Comparison of ENCODE assay signal across 24 mouse cellular contexts in genomic region chr4:117799904-117800303, GRCm38 (mm10). TPM values are rescaled to one million over a fixed set of nuclear protein-coding genes. Genes with fewer than 3 reads are reported as not detected.
A peak's percentile ranks its signal among the peaks of the same experiment; 100 is the strongest.
DNase-seq lines count a peak whose midpoint lies in the region; ATAC-seq and TF ChIP-seq lines count a peak whose summit lies in the region.
"Had no signal": no experiment of that assay in that cellular context is flagged by ENCODE, and none has a peak within 500 bp of the region (broad histone marks: within the 10 kb centered on the region; RNA-seq: fewer than 3 reads in every experiment).

No protein-coding gene starts in this region.

- H3K36me3 ChIP-seq in kidney, postnatal 0 days (ENCODE audit: insufficient read depth, low read length), result no peaks in the 10 kb centered on the region
- no peaks in the 10 kb centered on the region for H3K36me3 ChIP-seq in midbrain, postnatal 0 days (ENCODE audit: insufficient read depth, low read length)
- no peaks in the 10 kb centered on the region for H3K36me3 ChIP-seq in midbrain, embryonic 16.5 days (ENCODE audit: control insufficient read depth, insufficient read depth, low read length)
- H3K36me3 ChIP-seq: embryonic facial prominence, embryonic 13.5 days; forebrain, embryonic 10.5 days; heart, embryonic 15.5 days; hindbrain, embryonic 10.5 days; kidney, embryonic 15.5 days; midbrain, embryonic 12.5 days had no signal

- TF ChIP-seq CTCF in kidney, postnatal 0 days (IDR thresholded peaks at IDR 0.05; ENCODE audit: low read depth), result peak; percentile 31; the same call in 1 of the 2 replicates
- TF ChIP-seq CTCF in midbrain, postnatal 0 days (IDR thresholded peaks at IDR 0.05), result peak; percentile 18; the same call in 1 of the 2 replicates

- H3K4me3 ChIP-seq in kidney, postnatal 0 days (replicated peaks; ENCODE audit: low read depth, low read length), result no peak overlapping the region
- no peak overlapping the region for H3K4me3 ChIP-seq in midbrain, postnatal 0 days (ENCODE audit: low read depth, low read length)
- no peak overlapping the region for H3K4me3 ChIP-seq in midbrain, embryonic 16.5 days (ENCODE audit: low read depth, low read length)
- H3K4me3 ChIP-seq: embryonic facial prominence, embryonic 13.5 days; forebrain, embryonic 10.5 days; heart, embryonic 15.5 days; hindbrain, embryonic 10.5 days; kidney, embryonic 15.5 days; midbrain, embryonic 12.5 days; myocyte had no signal

- WGBS in kidney, postnatal 0 days, result 75% methylated on average over 6 of the region's 6 CpGs
- 84% methylated on average over 6 of the region's 6 CpGs for WGBS in midbrain, postnatal 0 days
- 79% methylated on average over 6 of the region's 6 CpGs for WGBS in midbrain, embryonic 16.5 days

- ATAC-seq in kidney, postnatal 0 days (replicated peaks; ENCODE audit: low FRiP score, low read depth), result no peak
- ATAC-seq in midbrain, postnatal 0 days (ENCODE audit: low FRiP score), result no peak
- ATAC-seq in midbrain, embryonic 16.5 days, result no peak
- ATAC-seq: activated CD4-positive, CD25-positive, alpha-beta regulatory T cell, adult 4 months had no signal

- no peaks in the 10 kb centered on the region for H3K27me3 ChIP-seq in kidney, postnatal 0 days (ENCODE audit: insufficient read depth, low read length)
- H3K27me3 ChIP-seq in midbrain, postnatal 0 days (ENCODE audit: insufficient read depth, low read length), result no peaks in the 10 kb centered on the region
- H3K27me3 ChIP-seq in midbrain, embryonic 16.5 days (ENCODE audit: control insufficient read depth, insufficient read depth, low read depth, low read length), result no peaks in the 10 kb centered on the region
- H3K27me3 ChIP-seq: embryonic facial prominence, embryonic 13.5 days; heart, embryonic 15.5 days; kidney, embryonic 15.5 days; midbrain, embryonic 12.5 days had no signal

- H3K4me2 ChIP-seq in kidney, postnatal 0 days (ENCODE audit: low read length), result no peak overlapping the region
- no peak overlapping the region for H3K4me2 ChIP-seq in midbrain, postnatal 0 days (ENCODE audit: low read depth, low read length, poor library complexity, severe bottlenecking)
- H3K4me2 ChIP-seq in midbrain, embryonic 16.5 days (ENCODE audit: low read length), result no peak overlapping the region
- H3K4me2 ChIP-seq: embryonic facial prominence, embryonic 13.5 days; heart, embryonic 15.5 days; kidney, embryonic 15.5 days; midbrain, embryonic 12.5 days had no signal

- no peak for DNase-seq in kidney, postnatal 0 days (ENCODE audit: low spot score)
- no peak for DNase-seq in kidney, postnatal 4 days
- DNase-seq in midbrain, postnatal 0 days (ENCODE audit: low spot score), result no peak
- peak; percentile 51 for DNase-seq in ZHBTc4 (ENCODE audit: low read depth, low spot score)
- DNase-seq in neural tube, embryonic 10.5 days (ENCODE audit: extremely low spot score, low spot score), result no peak
- no peak for DNase-seq in frontal cortex, postnatal 25 days (ENCODE audit: low spot score in 2 of 2)
- DNase-seq: adrenal gland, postnatal 25 days; cerebellum, adult 9-11 months; lung, adult 18-20 months; right cerebral cortex, postnatal 4 days had no signal

- H3K9ac ChIP-seq in kidney, postnatal 0 days (ENCODE audit: low read depth, low read length), result no peak overlapping the region
- no peak overlapping the region for H3K9ac ChIP-seq in midbrain, postnatal 0 days (replicated peaks; ENCODE audit: low read length, poor library complexity, severe bottlenecking)
- no peak overlapping the region for H3K9ac ChIP-seq in midbrain, embryonic 16.5 days (ENCODE audit: low read depth, low read length)
- H3K9ac ChIP-seq: embryonic facial prominence, embryonic 13.5 days; heart, embryonic 15.5 days; kidney, embryonic 15.5 days; midbrain, embryonic 12.5 days had no signal

- H3K4me1 ChIP-seq in kidney, postnatal 0 days (replicated peaks; ENCODE audit: insufficient read depth, low read length), result no peaks in the 10 kb centered on the region
- no peaks in the 10 kb centered on the region for H3K4me1 ChIP-seq in midbrain, postnatal 0 days (ENCODE audit: insufficient read depth, low read length)
- H3K4me1 ChIP-seq in midbrain, embryonic 16.5 days (ENCODE audit: control insufficient read depth, insufficient read depth, low read length), result no peaks in the 10 kb centered on the region
- H3K4me1 ChIP-seq: embryonic facial prominence, embryonic 13.5 days; forebrain, embryonic 10.5 days; heart, embryonic 15.5 days; hindbrain, embryonic 10.5 days; kidney, embryonic 15.5 days; midbrain, embryonic 12.5 days had no signal

- H3K9me3 ChIP-seq in kidney, postnatal 0 days (replicated peaks; ENCODE audit: low read length), result no peaks in the 10 kb centered on the region
- no peaks in the 10 kb centered on the region for H3K9me3 ChIP-seq in midbrain, postnatal 0 days (ENCODE audit: low read length)
- no peaks in the 10 kb centered on the region for H3K9me3 ChIP-seq in midbrain, embryonic 16.5 days (replicated peaks; ENCODE audit: control insufficient read depth, low read length, poor library complexity, severe bottlenecking)
- H3K9me3 ChIP-seq: embryonic facial prominence, embryonic 13.5 days; forebrain, embryonic 10.5 days; heart, embryonic 15.5 days; hindbrain, embryonic 10.5 days; kidney, embryonic 15.5 days; midbrain, embryonic 12.5 days had no signal

- no peak overlapping the region for H3K27ac ChIP-seq in kidney, postnatal 0 days
- H3K27ac ChIP-seq in midbrain, postnatal 0 days (ENCODE audit: low read depth, low read length), result no peak overlapping the region
- H3K27ac ChIP-seq in midbrain, embryonic 16.5 days (ENCODE audit: low read length), result no peak overlapping the region
- H3K27ac ChIP-seq: embryonic facial prominence, embryonic 13.5 days; forebrain, embryonic 10.5 days; heart, embryonic 15.5 days; hindbrain, embryonic 10.5 days; kidney, embryonic 15.5 days; midbrain, embryonic 12.5 days had no signal

RNA-seq across cellular contexts. Expression of gene Slc6a9, which starts 34.4 kb away (rescaled TPM):
- 8.6 and 9.0 TPM in 2 replicates for polyA plus RNA-seq in kidney, postnatal 0 days (2015; fragmentation: Nextera tagmentation; extraction: Ambion mirVana)
- 71.2 and 105 TPM in 2 replicates for total RNA-seq in midbrain, postnatal 0 days (2014; rRNA removed)
- 58.7 and 70.5 TPM in 2 replicates for polyA plus RNA-seq in midbrain, postnatal 0 days (2015; fragmentation: Nextera tagmentation; extraction: Ambion mirVana)
- polyA plus RNA-seq in midbrain, embryonic 16.5 days (2015; fragmentation: Nextera tagmentation; extraction: Ambion mirVana), result 32.2 and 45.9 TPM in 2 replicates
- total RNA-seq: neutrophil, adult 5-6 weeks had no signal

RNA-seq across cellular contexts. Expression of gene Klf17, which starts 34.5 kb away (rescaled TPM):
- not detected in 2 replicates for polyA plus RNA-seq in kidney, postnatal 0 days (2015; fragmentation: Nextera tagmentation; extraction: Ambion mirVana)
- not detected in 2 replicates for total RNA-seq in midbrain, postnatal 0 days (2014; rRNA removed)
- not detected in 2 replicates for polyA plus RNA-seq in midbrain, postnatal 0 days (2015; fragmentation: Nextera tagmentation; extraction: Ambion mirVana)
- not detected in 2 replicates for polyA plus RNA-seq in midbrain, embryonic 16.5 days (2015; fragmentation: Nextera tagmentation; extraction: Ambion mirVana)
- total RNA-seq: adrenal gland, postnatal 25 days; layer of hippocampus, adult 18-20 months; left cerebral cortex, adult 18-20 months; neutrophil, adult 5-6 weeks had no signal
- polyA plus RNA-seq: activated CD4-positive, CD25-positive, alpha-beta regulatory T cell, adult 4 months; embryonic facial prominence, embryonic 13.5 days; forebrain, embryonic 10.5 days; gonadal fat pad, adult 2 months; heart, embryonic 15.5 days; hindbrain, embryonic 10.5 days; kidney, embryonic 15.5 days; limb, embryonic 11.5 days; midbrain, embryonic 12.5 days; myocyte had no signal
